Mouse (Mus musculus) left cerebral cortex, postnatal 36 days (tissue): ENCODE data around the gene Psenen. TPM values are rescaled to one million over a fixed set of nuclear protein-coding genes. Genes with fewer than 3 reads are reported as not detected.

Source experiments
- DNase-seq, 2 experiments: peaks; one replicate each; pipeline ENCODE4 v3.0.0; 2021 to 2022; ENCODE audit warnings: low spot score in 2 of 2, mixed read lengths in 1 of 2
- intact Hi-C: fragments of 180-260 bp; cut with DNase I; formaldehyde crosslinking; loops from one replicate; pipeline ENCODE4 v1.15.1; 2025
- total RNA-seq, 2 experiments: library from RNA; stranded (reverse); gene quantifications; 2 replicates each; pipeline ENCODE4 v1.2.3; 2021

Psenen gene
- total RNA-seq, 2 experiments from 2014 or later: 79.8 to 85.1 TPM

DNA sequence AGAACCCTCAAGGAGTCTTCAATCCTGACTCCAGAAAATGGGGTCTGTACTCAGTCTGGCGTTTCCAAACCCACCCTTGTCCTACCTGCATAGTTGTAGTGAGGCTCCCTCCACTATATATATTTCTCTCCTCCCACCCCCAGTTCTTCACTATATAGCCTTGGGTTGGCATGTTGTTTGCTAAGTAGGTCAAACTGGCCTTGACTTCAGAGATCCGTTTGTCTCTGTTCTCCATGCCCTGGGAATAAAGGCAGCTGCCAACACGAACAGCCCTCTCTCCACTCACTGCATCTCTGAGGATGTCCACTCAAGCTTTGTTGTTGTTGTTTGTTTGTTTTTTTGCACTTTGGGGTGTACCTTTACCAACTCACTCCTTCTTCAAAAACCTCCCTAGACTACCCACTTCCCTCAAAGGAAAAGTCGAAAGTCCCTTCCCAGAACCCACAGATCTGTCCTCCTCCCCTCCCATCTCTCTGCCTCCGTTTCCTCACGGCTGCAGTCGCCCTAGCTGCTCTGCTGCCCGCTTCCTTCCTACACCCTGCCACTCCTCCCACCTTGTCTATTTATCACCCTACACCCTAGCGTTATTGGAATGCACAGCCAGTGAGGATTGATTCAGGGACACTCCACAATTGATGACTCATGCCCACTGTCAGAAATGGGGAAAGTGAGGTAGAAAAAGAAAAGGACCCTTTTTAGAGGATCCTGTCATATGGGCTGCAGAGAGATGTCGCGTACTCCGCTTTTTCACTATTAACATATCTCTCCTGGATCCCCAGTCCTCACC is 4.6 kb downstream of the Psenen start:
- intact Hi-C loops: no loop called here
- DNase-seq: no peak

GRCm38 (mm10) chr7:30557901-30558514 is 5.4 kb downstream of the Psenen start:
- intact Hi-C loops: no loop called here
- no peak for DNase-seq

DNA sequence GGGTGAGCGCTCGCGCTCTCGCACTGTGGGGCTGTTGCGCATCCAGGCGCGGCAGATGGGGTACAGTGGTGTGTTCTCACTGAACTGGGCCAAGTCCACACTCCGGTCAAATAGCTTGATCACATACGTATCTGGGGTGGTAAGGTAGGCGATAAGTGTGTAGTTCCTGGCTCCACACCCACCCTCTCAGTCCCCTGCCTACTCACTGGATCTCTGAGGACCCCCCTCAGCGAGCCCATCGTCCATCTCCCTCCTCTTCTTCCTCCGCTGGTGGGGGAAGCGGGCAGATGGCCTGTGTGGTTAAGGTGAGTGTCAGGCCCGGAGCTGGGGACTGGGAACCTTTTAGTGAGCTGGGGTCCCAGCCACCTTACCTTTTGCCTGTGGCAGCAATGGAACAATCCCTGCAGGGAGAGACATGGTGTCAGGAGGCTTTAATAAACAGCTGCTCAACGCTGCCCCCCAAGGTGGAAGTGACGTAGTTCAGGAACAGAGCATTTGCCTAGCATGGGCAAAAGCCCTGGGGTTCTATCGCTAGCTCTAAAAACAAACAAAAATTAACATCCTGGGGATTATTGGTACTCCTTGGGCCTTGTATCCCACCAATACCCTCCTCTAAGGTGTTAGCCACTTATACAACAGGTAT is 6.4 kb downstream of the Psenen start:
- no peak for DNase-seq
- intact Hi-C loops: no loop called here

DNA sequence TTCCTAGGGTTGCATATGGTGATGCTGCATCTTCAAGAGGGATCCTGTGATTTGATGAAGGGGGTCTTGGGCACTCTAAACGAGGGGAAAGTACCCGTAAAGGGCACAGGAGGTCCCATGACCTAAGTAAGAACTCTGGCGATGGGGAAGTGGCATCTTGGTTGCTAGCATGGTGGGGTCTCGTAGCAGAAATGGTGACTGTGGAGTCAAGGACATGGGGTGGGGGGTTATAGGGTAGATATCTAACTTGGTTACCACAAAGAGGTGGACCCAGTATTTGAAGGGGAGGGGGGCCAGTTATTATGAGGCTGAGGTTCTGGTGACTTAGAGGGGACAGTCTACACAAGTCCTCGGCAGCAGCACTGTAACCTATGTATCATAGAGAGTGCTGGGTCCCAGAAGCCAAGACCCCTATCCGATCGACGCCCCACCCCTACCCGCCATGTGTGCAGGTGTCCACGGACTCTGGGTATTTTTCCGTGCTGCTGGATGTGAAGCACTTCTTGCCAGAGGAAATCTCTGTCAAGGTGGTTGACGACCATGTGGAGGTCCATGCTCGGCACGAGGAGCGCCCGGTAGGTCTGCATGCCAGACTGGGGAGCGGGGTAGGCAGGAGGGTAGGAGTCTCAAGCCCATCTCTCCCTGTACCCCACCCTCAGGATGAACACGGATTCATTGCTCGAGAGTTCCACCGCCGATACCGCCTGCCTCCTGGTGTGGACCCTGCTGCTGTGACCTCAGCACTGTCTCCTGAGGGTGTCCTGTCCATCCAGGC is 9.4 kb downstream of the Psenen start:
- intact Hi-C loops: no loop called here

GRCm38 (mm10) chr7:30553021-30553589 is 10.3 kb downstream of the Psenen start:
- intact Hi-C loops: no loop called here
- DNase-seq: peak in 1 of 2 experiments; percentile 53

More for the DNA sequence above, 9.4 kb downstream of the Psenen start:
- DNase-seq: no peak

DNA sequence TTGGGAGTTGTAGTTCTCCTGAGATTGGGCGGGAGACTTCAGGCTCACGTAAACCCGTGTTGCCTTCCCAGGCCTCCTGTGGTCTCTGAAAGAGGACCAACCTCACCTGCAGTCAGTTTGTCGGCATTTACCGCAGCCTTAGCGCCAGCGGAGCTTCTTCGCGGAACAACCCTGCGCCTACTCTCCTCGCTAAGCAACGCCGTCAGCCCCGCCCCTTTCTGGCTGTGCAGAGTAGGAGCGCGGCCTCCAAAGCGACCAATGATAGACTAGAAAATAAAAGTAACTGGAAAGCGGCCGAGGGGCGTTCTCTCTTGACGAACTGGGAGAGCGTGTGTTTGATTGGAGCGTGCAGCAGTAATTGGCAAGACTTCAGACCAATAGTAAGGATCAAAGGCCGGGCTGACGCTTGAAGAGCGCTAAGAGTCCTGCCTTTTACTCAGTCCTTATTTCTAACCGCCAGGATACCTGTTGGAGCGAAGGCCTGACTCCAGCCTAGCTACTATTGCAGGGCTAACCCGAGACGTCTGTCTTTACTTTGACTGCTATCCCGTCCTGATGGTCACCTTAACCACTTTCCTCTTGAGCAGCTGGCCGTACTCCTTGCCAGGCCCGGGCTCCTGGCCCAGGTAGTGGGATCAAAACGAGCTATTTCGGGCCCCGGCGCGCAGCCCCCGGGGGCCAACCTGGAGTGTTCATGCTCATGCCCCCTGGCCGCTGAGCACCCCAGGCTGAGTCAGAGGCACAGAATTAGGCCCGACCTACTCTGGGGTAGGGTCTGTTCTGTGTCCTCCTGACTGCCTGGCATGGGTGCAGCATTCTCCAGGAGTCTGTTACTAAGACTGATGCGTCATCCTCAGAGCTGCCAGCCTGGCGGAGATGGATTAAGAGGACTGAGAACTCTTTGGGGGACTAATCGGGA is 11.1 kb downstream of the Psenen start, which contains the start of the genes Hspb6 and Proser3:
TSS of gene Hspb6 (plus strand) at position 77 of the 919 bp plus-strand sequence.
TSS of gene Proser3 (minus strand) at position 198 of the 919 bp plus-strand sequence.
- intact Hi-C loops: no loop called here
- DNase-seq: peak; percentile 94 to 95

DNA sequence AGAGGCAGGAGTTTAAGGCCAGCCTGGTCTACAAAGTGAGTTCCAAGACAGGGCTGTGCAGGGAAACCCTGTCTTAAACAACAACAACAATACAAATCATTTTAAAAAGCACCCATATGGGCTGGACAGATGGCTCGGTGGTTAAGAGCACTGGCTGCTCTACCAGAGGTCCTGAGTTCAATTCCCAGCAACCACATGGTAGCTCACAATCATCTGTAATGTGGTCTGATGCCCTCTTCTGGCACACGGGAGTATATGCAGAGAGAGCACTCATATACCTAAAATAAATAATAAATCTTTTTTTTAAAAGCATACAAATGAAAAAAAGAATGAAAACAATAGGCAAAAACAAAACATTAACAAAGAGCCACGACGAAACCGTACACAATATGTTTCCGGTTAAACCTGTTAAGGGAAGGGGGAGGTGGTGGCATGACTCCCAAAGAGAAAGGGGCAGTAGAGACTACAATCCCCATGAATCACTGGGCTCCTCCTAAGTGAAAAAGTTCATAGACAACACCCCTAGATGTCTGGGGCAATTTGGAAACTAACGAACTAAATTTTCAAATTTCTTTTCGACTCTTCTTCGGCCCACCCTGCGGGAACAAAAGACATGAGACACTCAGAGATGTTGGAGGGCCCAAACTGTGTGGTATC is 11.9 kb downstream of the Psenen start:
- intact Hi-C loops: no loop called here
- no peak for DNase-seq

DNA sequence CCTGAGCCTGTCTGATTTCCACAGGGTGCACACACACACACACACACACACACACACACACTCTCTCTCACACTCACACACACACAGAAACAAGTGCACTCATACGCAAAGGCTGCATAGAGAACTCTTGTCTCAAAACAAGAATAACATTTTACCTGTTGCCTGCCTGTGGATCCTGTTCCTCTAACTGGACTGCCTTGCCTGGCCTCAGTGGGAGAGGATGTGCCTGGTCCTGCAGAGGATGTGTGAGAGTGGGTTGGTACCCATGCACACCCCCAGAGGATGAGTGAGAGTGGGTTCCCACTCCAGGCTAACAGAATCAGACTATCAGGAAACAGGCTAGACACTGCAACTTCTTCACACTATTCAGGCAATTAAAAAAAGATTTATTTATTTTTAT is 12.8 kb downstream of the Psenen start:
- intact Hi-C loops: no loop called here
- DNase-seq: no peak

DNA sequence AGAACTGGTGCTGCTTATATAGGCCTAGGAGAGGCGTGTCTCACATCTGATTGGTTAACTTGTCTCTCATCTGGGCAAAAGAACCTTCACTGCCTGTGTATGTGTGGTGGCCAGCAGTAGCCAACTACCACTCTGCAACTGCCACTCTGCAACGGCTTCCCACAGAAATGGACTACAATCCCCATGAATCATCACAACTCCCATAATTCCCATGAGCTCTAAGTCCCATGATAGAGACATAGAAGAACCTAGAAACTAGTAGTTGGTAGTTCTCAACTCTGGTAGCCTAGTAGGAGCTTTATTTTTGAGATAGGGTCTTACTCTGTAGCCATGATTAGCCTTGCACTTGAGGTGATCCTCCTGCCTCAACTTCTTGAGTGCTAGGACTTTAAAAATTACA is 13.5 kb downstream of the Psenen start:
- intact Hi-C loops: no loop called here

GRCm38 (mm10) chr7:30544327-30544726 is 19.1 kb downstream of the Psenen start:
- intact Hi-C loops: no loop called here
- no peak for DNase-seq

More for the DNA sequence above, 13.5 kb downstream of the Psenen start:
- DNase-seq: no peak

DNA sequence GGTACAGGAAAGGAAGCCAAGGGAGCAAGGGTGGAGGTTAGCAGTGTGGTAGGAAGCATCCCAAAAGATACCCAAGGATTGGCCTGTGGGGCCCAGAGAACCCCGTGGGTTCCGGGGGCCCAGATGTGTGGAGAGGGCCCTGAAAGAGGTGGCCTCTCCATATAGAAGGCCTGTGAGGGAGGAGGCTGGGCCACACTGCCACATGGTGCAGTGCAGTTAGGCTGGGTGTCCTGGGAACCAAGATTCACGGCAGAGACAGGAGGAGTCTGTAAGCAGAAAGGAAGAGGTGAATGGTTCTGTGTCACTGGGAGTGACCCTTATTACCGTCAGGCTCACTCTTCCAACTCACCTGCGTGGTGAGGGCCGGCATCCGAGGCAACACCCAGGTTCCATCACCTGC is 22.9 kb downstream of the Psenen start:
- no peak for DNase-seq
- intact Hi-C loops: no loop called here

- DNase-seq: peak; percentile 95 to 97
- intact Hi-C loops: loop anchor here (5.0 to 10.0 kb wide), 2 partner anchors 43 to 90 kb away; partner anchors contain the start of genes Aplp1 and Prodh2
These were observed 28.5 kb downstream of the Psenen start, which contains the start of gene Arhgap33 for GRCm38 (mm10) chr7:30534633-30535577. Gene Arhgap33, minus strand, starts transcription at chr7:30535060.

- intact Hi-C loops: loop anchor here (10.0 kb wide), 1 partner anchor 89 kb away; the partner anchor contains the start of gene Aplp1
- peak in 1 of 2 experiments; percentile 57 for DNase-seq
These were observed 29.3 kb downstream of the Psenen start for GRCm38 (mm10) chr7:30533941-30534632.

- DNase-seq: no peak
- intact Hi-C loops: loop anchor here (10.0 kb wide), 1 partner anchor 88 kb away; the partner anchor contains the start of gene Aplp1
These were observed 30.5 kb downstream of the Psenen start for GRCm38 (mm10) chr7:30532931-30533330.

DNA sequence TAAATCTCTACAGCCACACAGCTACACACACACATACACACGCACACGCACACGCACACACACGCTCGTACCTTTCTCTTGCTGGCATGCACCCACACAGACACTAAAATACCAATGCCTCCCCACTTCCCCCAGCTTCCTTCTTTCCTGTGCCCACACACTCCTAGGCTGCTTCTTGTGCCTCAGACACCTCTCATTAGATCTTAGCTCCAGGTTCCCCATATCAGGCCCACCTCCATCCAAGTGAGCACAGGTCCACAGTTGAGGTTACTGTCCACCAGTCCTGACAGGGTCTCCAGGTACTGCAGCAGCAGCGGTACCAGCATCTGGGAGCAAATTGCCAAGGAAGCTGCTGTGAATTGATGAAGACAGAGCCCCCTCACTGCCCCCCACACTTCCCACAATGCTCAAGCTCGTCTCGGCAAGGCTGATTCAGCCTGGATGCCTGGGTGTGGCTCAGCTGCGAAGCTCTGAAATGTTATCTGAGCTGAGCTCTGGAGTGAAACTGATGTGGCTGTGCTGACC is 32.1 kb downstream of the Psenen start:
- intact Hi-C loops: loop anchor here (10.0 kb wide), 1 partner anchor 87 kb away; the partner anchor contains the start of gene Aplp1
- peak; percentile 70 to 72 for DNase-seq

- intact Hi-C loops: no loop called here
These were observed 36.4 kb downstream of the Psenen start for GRCm38 (mm10) chr7:30526981-30527380.

More at GRCm38 (mm10) chr7:30526981-30527380, 36.4 kb downstream of the Psenen start:
- DNase-seq: no peak
